Mouse (Mus musculus): Measurements from ENCODE around the gene Fbxw11. TPM values are rescaled to one million over a fixed set of nuclear protein-coding genes. Genes with fewer than 3 reads are reported as not detected.

The Fbxw11 gene
- polyA plus RNA-seq, 1 experiment from 2014 or later = 61.1 TPM

DNA sequence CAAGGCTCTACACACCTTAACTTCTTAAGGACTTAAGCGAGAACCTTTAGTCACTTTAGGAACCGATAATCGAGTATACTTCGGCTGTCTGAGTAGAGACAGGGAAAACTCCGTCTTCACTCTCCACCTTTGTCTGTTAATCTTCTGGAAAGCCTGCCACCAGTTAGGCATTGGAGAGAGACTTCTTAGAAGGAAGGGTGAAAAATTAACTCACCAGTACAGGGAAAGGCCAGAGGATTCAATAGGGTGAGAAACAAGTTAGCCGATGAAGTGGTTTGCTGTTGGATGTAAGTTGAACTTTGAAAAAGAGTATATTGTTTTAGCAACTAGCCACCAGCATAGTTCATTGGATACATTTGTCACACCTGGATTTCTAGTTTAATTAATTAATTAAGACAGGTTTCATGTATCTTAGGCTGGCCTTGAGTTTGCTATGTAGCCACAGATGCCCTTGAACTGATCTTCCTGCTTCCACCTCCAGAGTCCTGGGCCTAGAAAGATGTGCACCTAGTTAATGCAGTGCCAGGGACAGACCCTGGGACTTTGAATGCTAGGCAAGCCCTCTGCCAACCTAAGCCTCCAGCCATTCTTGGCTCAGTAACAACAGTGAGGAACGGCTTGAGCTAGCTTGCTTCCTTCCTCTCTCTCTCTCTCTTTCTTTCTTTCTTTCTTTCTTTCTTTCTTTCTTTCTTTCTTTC lies 8.5 kb downstream of the Fbxw11 start:
- H3K4me3 ChIP-seq (replicated peaks; ENCODE audit: low read depth, low read length) = no peak overlapping the region
- H3K36me3 ChIP-seq (ENCODE audit: insufficient read depth, low read length) = no peaks in the 10 kb centered on the region
- H3K4me1 ChIP-seq (replicated peaks; ENCODE audit: insufficient read depth, low read length) = peaks cover 15% of the 10 kb centered on the region; the same call in 1 of the 2 replicates
- 66% methylated on average over 7 of the region's 7 CpGs for WGBS
- peak; percentile 34 for DNase-seq (ENCODE audit: low spot score)
- peak overlapping the region; percentile 84 for H3K27ac ChIP-seq
- peak overlapping the region; percentile 22 for H3K4me2 ChIP-seq (ENCODE audit: low read length)
- TF ChIP-seq CTCF (IDR thresholded peaks at IDR 0.05; ENCODE audit: low read depth) = no peak
- H3K9me3 ChIP-seq (replicated peaks; ENCODE audit: low read length) = no peaks in the 10 kb centered on the region
- peak overlapping the region; percentile 1; the same call in 1 of the 2 replicates for H3K9ac ChIP-seq (ENCODE audit: low read depth, low read length)
- H3K27me3 ChIP-seq (ENCODE audit: insufficient read depth, low read length) = no peaks in the 10 kb centered on the region
- ATAC-seq (replicated peaks; ENCODE audit: low FRiP score, low read depth) = peak; percentile 24; the same call in 1 of the 2 replicates

- Histone ChIP-seq H3K4me3 (replicated peaks; ENCODE audit: low read depth, low read length) (no peak overlapping the region), H3K4me2 (ENCODE audit: low read length) (no peak overlapping the region), H3K9ac (ENCODE audit: low read depth, low read length) (no peak overlapping the region), H3K9me3 (replicated peaks; ENCODE audit: low read length) (no peaks in the 10 kb centered on the region), H3K36me3 (ENCODE audit: insufficient read depth, low read length) (no peaks in the 10 kb centered on the region), H3K27me3 (ENCODE audit: insufficient read depth, low read length) (no peaks in the 10 kb centered on the region), H3K4me1 (replicated peaks; ENCODE audit: insufficient read depth, low read length) (peaks cover 15% of the 10 kb centered on the region; the same call in 1 of the 2 replicates), H3K27ac (peak overlapping the region; percentile 84)
- no peak for TF ChIP-seq CTCF (IDR thresholded peaks at IDR 0.05; ENCODE audit: low read depth)
- no peak for ATAC-seq (replicated peaks; ENCODE audit: low FRiP score, low read depth)
- 64% methylated on average over 1 of the region's 1 CpGs for WGBS
- DNase-seq (ENCODE audit: low spot score) = no peak
Observed at GRCm38 (mm10) chr11:32651723-32652122, 9.2 kb downstream of the Fbxw11 start.

DNA sequence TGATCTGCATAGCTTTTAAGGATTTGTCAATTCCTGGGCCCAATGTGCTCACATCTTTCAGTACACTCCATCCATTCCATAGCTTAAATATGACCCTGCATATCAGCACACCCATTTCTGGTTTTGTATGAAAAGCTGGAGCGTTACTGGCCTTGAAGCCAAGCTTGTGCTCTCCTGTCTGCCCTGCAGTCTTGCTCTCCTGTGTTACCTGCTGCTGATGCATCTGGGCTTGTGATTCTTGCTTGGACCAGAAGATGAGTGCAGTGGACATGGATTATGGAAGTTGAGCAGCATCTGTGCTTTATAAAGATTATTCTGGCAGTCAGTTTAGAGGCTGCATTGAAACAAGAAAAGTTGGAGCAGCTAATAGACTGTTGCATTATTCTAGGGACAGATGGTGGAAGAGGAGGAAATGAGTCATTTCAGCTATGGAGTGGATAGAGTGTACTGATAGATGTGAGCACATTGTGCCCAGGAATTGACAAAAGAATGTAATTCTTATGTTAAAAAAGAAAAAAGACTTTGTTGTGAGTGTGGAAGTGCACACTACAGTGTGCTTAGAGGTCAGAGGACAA lies 19.6 kb downstream of the Fbxw11 start:
- Histone ChIP-seq H3K27me3 (ENCODE audit: insufficient read depth, low read length) (no peaks in the 10 kb centered on the region), H3K4me2 (ENCODE audit: low read length) (no peak overlapping the region), H3K9ac (ENCODE audit: low read depth, low read length) (no peak overlapping the region), H3K9me3 (replicated peaks; ENCODE audit: low read length) (no peaks in the 10 kb centered on the region), H3K27ac (no peak overlapping the region), H3K4me1 (replicated peaks; ENCODE audit: insufficient read depth, low read length) (no peaks in the 10 kb centered on the region), H3K36me3 (ENCODE audit: insufficient read depth, low read length) (no peaks in the 10 kb centered on the region), H3K4me3 (replicated peaks; ENCODE audit: low read depth, low read length) (no peak overlapping the region)
- no peak for TF ChIP-seq CTCF (IDR thresholded peaks at IDR 0.05; ENCODE audit: low read depth)
- ATAC-seq (replicated peaks; ENCODE audit: low FRiP score, low read depth) (no peak), DNase-seq (ENCODE audit: low spot score) (no peak)
- WGBS = 85% methylated on average over 1 of the region's 1 CpGs

DNA sequence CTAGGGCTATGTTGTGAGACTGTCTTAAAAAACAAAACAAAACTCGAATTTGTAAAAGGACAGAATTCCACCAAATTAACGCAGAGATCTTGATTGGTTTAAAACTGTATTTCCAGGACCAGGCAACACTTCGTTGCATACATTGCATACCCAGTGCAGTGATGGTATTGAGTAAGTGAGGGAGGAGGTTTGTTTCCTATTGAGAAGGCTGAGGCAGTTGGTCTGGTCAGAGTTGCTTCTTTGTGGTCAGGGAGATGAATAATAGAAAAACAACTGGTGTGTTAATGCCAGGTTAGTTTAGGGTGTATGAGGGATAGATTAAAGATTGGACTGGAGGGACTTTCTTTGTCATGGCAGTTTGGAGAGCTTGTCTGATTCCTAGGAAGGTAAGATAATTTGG lies 23.1 kb downstream of the Fbxw11 start:
- WGBS = 88% methylated on average over 3 of the region's 3 CpGs
- no peak for ATAC-seq (replicated peaks; ENCODE audit: low FRiP score, low read depth)
- Histone ChIP-seq H3K27ac (no peak overlapping the region), H3K4me3 (replicated peaks; ENCODE audit: low read depth, low read length) (no peak overlapping the region), H3K4me1 (replicated peaks; ENCODE audit: insufficient read depth, low read length) (no peaks in the 10 kb centered on the region), H3K27me3 (ENCODE audit: insufficient read depth, low read length) (no peaks in the 10 kb centered on the region), H3K36me3 (ENCODE audit: insufficient read depth, low read length) (no peaks in the 10 kb centered on the region), H3K4me2 (ENCODE audit: low read length) (no peak overlapping the region), H3K9ac (ENCODE audit: low read depth, low read length) (no peak overlapping the region), H3K9me3 (replicated peaks; ENCODE audit: low read length) (no peaks in the 10 kb centered on the region)
- no peak for DNase-seq (ENCODE audit: low spot score)
- TF ChIP-seq CTCF (IDR thresholded peaks at IDR 0.05; ENCODE audit: low read depth) = no peak

- peaks cover 5% of the 10 kb centered on the region; the same call in 1 of the 2 replicates for H3K4me1 ChIP-seq (replicated peaks; ENCODE audit: insufficient read depth, low read length)
- no peaks in the 10 kb centered on the region for H3K36me3 ChIP-seq (ENCODE audit: insufficient read depth, low read length)
- H3K27me3 ChIP-seq (ENCODE audit: insufficient read depth, low read length) = no peaks in the 10 kb centered on the region
- DNase-seq (ENCODE audit: low spot score) (no peak), ATAC-seq (replicated peaks; ENCODE audit: low FRiP score, low read depth) (no peak)
- no peak overlapping the region for H3K27ac ChIP-seq
- H3K9me3 ChIP-seq (replicated peaks; ENCODE audit: low read length) = no peaks in the 10 kb centered on the region
- no peak overlapping the region for H3K4me3 ChIP-seq (replicated peaks; ENCODE audit: low read depth, low read length)
- no peak overlapping the region for H3K4me2 ChIP-seq (ENCODE audit: low read length)
- no peak overlapping the region for H3K9ac ChIP-seq (ENCODE audit: low read depth, low read length)
- TF ChIP-seq CTCF (IDR thresholded peaks at IDR 0.05; ENCODE audit: low read depth) = no peak
Observed at GRCm38 (mm10) chr11:32666983-32667382, 24.5 kb downstream of the Fbxw11 start.

DNA sequence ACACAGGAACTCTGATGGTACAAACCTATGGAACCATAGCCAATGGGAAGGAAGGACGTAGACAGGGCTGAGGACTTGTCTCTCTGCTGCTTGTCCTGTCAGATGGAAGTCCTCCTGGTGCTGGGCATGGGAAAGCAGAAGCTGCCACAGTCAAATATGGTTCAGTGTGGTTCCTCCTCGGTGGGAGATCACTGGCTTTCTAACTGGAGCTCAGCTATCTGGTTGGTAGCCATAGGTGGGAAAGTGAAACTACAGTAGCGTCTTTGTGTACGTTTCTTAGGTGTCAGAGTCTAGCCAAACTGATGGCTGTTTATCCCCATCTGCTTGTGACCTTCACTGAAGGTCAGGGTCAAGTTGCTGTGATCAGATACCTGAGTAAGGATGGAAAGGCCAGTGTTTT lies 29.0 kb downstream of the Fbxw11 start:
- H3K27me3 ChIP-seq (ENCODE audit: insufficient read depth, low read length) = no peaks in the 10 kb centered on the region
- no peak overlapping the region for H3K4me3 ChIP-seq (replicated peaks; ENCODE audit: low read depth, low read length)
- DNase-seq (ENCODE audit: low spot score) (no peak), ATAC-seq (replicated peaks; ENCODE audit: low FRiP score, low read depth) (no peak)
- H3K36me3 ChIP-seq (ENCODE audit: insufficient read depth, low read length) = no peaks in the 10 kb centered on the region
- WGBS = 71% methylated on average over 4 of the region's 4 CpGs
- no peak overlapping the region for H3K9ac ChIP-seq (ENCODE audit: low read depth, low read length)
- no peak overlapping the region for H3K27ac ChIP-seq
- H3K4me1 ChIP-seq (replicated peaks; ENCODE audit: insufficient read depth, low read length) = peaks cover 5% of the 10 kb centered on the region
- no peak overlapping the region for H3K4me2 ChIP-seq (ENCODE audit: low read length)
- no peak for TF ChIP-seq CTCF (IDR thresholded peaks at IDR 0.05; ENCODE audit: low read depth)
- no peaks in the 10 kb centered on the region for H3K9me3 ChIP-seq (replicated peaks; ENCODE audit: low read length)

Data from kidney, postnatal 0 days (tissue).